Mouse (Mus musculus) cerebellum, postnatal 4 days (tissue): Measurements from ENCODE around the gene Usp30.

Source experiments
- DNase-seq, 2 experiments: peaks; one replicate each; pipeline ENCODE4 v3.0.0; 2022; ENCODE audit warnings: low spot score in 2 of 2, mixed read lengths in 1 of 2

Gene Usp30

DNA sequence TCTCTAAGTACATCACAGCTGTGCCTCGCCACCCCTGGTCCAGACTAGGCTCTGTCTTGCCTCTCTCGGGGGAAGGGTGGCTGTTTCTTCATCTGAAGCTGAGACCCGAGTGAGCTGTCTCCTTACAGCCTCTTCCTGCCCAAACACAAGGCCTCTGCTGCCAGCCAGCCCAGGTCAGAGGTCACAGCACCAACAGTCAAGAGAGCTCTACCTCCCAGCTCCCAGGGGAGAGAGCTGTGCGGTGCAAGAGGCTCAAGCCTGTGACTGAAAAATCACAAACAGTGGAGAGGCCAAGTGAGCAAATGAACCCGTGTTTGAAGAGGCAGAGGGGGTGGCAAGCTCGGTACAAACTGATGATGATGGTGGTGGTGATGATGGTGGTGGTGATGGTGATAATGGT, 1.3 kb downstream of the Usp30 start:
- no peak for DNase-seq

DNA sequence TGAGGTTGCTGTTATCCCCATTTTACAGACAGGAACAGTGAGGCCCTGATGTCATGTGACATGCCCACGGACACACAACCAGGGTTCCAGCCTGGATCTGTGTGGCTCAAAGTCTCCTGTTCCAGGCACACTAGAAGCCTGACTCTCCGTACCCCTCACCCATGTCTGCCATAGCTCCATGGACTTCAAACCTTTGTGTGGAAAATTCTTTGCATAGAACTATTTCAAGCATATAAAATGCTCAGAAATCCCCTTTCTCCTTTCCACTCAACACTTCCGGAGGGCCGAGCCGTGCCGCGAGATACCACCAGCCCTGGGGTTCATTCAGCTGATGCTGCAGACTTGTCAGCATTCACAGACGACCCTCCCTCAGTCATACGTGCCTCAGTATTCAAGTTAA, 2.3 kb downstream of the Usp30 start:
- no peak for DNase-seq

DNA sequence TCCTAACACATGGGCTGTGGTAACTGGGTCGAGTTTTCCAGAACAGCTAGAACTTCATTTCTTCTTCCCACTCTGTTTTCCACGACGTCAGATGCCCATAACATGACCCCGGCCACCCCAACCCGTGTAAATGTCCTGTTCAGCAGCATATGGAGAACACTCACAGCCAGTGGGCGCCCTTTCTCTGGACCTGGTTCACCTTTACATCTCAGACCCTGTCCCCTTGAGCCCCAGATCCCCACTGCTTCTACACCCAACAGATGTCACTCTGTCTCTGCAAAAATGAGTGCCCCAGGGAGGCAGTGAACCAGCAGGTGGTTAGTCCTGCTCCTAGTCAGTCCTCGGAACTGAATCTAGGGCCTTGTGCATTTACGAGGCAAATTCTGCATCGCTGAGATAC, 2.7 kb downstream of the Usp30 start:
- DNase-seq, result no peak

DNA sequence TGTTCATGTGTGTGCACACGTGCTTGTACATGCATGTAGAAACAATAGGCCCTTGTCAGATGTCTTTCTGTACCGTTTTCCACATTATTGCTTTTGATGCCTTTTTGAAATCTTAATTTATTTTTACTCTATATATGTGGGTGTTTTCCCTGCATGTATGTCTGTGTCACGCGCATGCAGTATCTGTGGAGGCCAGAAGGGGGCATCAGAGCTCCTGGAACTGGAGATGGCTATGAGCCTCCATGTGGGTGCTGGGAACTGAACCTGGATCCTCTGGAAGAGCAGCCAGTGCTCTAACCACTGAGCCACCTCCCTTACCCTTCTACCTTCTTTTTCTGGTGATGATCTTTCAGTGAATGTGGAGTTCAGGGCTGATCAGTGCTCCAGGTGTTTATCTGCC, 5.6 kb downstream of the Usp30 start:
- no peak for DNase-seq

DNA sequence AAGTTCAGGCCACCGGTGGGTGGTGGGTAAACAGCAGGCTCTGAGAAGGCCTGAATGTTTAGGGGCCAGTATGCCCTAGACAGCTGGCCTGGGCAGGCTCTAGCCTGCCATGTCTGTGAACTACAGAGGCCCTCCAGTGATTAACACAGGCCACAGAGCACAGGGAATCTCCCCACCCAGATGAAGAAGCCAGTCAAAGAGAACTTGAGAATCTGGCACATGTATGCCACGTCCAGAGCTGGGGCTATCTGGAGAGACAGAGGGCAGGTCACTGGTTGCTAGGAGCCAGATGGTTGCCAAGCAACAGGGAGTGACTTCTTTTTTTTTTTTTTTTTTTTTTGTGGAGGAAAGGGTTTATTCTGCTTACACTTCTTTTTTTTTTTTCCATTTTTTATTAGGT, 7.0 kb downstream of the Usp30 start:
- DNase-seq, result no peak

DNA sequence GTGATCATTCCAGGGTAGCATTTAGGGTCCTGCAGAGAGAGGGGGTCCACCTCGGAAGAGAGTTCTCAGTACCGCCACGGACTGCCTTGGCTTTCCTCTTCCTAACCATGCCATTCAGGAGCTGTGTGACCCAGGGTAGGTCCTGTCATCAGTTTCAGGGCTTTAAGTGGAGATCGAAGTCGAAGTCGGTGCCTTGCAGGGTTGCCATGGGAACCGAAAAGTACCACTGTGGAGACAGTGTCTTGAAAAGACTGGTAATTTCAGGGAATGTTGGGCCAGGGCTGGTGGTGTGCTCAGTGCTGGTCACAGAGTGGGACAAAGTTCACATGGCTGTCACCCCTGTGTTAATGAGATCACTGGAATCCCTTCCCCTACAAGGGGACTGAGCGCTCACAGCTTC, 11.7 kb downstream of the Usp30 start:
- DNase-seq, result no peak

DNA sequence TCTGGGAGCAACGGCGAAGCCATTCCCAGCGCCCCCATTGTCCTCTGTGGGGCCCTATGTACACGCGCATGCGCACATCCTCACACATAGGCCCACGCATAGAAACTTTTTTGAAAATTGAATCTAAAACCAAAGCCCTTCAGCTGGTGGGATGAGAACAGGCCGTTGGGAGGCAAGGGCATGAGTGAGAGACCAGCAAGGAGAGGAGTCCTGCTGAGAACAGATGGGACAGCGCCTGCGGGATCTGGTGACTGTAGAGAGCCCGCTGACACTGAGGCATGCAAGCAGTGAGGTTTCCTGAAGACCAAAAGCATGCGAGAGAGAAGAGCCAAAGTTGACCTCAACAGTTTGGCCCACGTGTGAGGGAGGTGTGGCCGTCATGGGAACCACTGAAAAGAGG, 20.2 kb downstream of the Usp30 start:
- no peak for DNase-seq

DNA sequence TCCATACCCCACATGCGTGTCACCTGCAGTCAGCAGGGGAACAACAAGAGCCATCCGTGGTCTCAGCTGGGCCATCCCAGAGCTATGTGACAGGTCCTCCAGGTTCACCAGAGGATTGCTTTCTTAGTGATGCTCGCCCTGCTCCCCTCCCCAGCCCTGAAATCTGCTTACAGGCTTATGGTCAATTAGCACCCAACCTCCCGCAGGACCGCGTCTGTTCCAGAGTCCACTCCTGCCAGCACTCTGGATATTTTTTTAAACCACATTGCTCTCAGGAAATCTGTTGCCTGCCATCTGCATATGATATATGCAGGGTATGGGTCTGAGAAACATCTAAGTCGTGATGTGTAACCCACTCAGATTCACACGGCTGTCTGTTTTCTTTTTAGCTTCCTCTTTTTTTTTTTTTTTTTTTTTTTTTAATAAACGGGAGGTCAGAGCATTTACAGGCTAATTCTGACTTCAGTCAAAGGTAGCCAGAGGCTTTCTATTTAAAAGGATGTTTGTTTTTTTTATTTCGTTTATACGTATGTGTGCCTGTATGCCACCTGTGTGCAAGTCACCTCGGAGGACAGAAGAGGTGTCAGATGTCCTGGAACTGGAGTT, 22.7 kb downstream of the Usp30 start:
- no peak for DNase-seq

DNA sequence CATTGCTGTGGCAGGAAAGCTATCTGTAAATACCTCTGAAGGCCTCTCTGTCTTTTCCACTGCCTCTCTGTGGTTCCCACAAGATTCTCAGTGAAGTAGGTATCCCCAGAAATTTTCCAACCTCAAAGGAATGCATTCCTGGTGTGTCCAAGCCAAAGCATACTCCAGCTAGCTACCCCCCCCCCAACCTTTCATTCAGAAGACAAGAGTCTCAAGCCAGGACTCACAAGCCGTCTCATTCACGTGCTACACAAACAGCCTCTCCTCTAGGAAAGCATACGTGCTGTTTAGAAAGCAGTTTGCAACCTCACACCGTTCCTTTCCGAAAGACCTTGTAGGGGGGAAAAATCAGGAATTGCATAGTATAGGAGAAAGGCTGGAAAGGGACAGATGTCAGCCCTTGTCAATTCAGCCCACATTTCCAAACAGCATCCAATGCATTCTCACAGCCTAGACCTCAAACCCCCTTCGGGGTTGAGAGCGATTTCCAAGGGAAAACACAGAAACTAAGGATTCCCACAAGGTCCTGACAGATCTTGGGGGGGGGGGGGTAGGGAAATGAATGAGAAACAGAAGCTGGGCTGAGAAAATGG, 25.3 kb downstream of the Usp30 start:
- no peak for DNase-seq

DNA sequence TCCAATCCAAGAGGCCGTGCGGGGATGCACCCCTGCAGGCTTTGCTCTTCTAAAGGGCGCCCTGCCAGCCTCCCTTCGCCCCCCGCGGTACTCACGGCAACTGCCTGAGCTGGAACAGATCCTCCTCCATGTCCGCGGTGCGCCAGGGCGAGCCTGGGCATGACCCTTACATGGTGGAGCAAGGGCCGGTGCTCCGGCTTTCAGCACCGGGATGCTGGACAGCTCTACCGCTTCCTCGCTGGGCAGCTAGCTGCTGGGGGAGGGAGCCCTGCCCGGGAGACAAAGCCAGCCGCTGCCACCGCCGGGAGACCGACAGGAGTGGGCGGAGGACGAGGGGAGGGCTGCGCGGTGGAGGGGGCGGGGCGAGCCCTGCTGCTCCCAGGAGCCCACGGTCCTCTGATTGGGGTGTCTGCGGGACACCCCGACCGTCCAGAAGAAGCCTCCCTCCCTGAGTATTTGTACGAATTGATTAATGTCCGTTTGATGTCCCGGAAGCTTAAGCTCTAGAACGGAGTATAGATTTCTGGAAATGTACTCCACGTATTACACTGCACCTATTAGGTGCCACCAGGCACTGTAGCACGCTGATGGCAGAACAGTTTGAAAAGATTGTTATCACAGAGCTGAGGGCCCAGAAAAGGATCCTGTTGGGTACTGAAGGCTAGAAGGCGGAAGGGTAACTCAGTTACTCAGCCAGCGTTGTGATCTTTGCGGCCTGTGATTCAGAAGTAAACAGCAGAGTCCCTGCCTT, 26.0 kb downstream of the Usp30 start, which contains the start of gene Svop:
Gene Svop (minus strand): TSS at position 514 of the 751 bp plus-strand sequence.
- peak; percentile 59 to 72 for DNase-seq

DNA sequence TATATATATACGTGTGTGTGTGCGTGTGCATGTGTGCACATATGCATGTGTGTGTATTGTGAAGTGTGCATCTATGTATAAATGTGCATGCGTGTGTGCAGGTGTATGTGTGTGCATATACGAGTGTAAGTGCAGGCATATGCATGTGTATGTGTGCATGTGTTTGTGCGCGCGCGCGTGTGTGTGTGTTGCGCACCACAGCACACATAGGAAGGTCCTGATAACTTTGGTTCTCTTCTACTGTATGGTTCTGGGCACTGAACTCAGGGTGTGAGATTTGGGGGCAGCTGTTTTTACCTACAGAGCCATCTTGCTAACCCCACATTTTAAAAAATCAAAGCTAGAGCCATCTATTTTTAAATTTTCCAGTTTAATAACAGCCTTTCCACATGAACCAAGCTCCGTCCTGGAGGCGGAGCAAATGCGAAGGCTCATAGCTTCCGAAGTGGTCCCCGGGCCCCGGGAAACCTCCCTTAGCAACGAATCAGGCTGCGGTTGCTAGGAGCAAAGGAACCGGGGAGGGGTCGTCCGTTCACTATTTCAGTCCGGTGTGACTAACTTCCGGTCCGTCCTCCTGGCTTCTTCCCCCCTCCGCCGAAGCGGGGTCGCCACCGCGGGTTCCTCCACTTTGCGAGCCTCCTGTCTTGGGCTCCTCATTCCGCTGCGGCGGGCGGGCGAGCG, 34.6 kb downstream of the Usp30 start:
- DNase-seq, result peak; percentile 97 to 98

DNA sequence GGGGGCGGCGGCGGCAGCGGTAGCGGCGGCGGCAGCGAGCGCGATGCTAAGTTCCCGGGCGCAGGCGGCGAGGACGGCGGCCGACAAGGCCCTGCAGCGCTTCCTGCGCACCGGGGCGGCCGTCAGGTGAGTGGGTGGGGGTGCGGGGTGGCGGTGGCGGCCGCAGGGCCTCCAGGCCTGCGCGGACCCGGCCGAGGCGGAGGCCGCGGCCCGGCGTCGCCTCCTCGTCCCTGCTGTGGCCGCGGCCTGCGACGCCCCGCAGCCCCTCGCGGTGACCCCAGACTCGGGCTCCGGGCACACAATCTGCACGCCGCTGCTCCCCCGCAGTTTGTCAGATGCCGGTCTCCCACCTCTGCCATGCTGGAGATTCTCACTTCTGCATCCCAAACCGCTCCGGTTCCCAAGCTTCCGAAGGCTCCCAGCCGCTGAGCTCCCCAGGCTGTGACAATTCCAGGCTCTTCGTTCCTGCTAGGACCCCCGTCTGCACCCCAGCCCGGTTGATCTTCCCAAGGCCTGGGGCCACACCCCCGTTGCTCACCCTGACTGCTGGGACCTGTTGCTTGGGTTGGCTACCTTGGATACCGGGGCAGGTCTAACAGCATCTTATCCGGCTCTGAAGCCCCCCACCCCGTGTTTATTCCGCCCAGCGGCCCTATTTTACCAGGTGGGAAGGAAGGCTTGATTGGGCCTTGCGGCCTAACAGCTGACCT, 35.3 kb downstream of the Usp30 start:
- no peak for DNase-seq

DNA sequence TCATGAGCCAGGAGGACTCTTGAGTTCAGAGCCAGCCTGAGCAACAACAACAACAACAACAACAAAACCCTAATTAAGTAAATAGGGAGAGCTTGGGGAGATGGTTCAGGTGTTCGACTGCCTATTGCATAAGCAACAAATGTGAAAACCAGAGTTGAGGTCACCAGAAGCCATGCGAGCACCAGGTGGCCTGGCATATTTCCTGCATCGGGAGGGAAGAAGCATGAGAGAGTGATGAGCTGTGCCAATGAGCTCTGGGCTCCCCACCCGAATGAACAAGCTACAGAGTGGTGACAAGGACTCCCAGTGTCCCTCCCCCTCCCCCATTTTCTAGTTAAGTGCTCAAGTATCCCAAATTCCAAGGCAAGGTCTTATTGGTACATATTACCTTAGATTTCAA, 36.6 kb downstream of the Usp30 start:
- DNase-seq, result no peak

DNA sequence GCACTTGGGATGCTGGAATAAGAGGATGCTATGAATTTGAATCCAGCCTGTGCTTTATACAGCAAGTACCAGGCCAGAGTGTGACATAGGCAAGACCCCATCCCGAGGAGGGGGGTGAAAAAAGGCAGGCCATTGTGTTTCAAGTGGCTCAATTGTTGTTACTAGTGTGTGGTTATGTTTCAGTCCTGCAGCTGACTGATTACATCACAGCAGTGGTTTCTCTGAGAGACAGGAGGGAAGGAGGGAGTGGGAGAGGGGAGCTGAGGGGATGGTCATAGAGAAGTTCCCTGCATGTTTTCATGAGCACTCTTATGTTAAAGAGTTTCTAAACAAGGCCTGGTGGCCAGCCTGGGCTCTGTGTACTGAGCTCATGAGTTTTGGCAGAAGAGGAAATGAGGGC, 37.5 kb downstream of the Usp30 start:
- DNase-seq, result no peak

DNA sequence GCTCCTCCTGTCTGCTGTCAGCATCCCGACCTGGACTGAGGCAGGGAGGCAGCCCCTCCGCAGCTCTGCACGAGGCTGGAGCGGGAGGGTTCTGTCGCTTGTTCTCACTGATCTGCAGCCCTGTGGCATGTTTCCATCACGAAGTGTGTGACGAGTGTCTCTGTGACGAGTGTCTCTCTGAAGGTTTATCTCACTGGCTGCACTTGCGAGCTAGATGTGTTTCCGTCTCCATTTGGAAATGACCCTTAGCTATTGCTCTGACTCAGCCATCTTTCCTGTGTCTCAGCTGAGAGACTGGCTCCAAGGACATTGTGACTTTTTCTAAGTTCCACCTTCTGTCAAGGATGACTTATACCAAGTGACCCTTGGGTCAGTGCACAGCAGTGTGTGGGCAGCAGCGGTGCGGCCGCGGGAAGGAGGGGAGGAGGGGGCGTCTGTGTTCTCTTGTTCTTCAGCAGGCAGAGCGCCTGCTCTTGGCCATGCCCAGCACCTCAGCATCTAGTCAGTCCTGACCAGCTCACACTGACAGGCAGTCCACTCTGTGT, 41.2 kb downstream of the Usp30 start:
- no peak for DNase-seq

DNA sequence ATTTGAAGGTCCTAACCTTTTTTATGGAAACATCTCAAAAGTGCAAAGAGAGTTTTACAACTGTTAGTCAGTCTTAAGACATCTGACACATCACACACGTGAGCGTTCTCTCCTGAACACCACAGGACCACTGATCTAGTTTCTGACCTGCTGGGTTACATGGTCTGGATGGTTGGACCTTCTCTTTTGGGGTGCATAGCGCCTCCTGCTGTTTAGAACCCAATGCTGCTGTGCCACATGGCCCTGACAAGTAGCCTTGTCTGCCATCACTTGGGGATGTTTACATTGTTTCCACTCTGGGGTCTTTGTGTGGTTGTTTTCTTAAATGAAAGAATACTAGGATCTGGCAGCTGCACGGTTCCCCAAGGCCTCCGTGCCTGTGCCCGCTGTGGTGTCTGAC, 48.1 kb downstream of the Usp30 start:
- no peak for DNase-seq

DNA sequence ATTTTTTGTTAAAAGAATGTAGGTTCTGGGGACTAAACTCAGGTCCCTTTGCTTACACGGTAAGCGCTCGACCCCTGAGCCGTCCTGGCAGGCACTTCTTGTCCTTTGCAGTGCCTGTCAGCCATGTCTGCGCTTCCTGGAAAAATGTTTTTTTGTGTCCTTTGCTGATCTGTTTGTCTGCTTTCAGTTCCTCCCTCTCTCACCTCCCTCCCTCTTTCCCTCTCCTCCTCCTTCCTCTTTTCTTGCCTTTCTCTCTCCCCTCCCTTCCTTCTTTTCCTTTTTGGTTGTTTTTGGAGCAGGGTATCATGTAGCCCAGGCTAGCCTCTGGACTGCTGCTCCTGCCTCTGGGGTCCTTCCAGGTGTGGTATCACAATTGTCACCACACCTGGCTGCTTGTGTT, 49.8 kb downstream of the Usp30 start:
- no peak for DNase-seq

DNA sequence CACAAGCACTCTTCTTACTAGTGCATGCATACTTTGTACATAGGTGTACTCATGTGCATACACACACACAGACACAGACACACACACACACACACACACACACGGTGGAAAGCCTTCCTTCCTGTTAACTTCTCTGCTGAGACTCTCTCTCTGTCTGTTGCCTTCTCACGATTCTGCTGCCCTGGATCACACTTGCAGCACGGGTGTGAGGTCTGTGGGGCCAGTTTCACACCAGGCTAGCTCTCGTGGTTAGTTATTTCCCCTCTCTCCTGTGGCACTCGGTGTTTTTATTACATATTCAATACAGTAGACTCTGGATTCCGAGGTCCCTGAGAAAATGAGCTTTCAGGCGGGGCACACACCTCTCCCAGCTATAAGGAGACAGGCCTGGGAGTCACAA, 51.3 kb downstream of the Usp30 start:
- DNase-seq, result no peak

DNA sequence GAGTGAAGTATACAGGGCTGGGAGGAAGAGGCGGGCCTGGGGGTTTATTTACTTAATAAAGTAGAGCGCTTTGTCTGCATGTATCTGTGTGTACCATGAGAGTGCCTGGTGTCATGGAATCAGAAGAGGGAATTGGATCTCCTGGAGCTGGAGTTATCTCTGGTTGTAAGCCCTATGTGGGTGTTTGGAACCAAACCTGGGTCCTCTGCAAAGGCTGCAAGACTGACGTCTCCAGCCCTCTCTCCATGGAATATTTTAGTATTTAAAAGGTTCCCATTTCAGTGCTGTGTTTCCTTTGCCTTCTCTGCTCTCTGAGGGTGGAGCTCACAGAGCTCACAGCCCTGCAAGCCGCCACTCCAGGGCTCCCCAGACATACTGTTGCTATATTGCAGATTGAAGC, 54.5 kb downstream of the Usp30 start:
- no peak for DNase-seq

DNA sequence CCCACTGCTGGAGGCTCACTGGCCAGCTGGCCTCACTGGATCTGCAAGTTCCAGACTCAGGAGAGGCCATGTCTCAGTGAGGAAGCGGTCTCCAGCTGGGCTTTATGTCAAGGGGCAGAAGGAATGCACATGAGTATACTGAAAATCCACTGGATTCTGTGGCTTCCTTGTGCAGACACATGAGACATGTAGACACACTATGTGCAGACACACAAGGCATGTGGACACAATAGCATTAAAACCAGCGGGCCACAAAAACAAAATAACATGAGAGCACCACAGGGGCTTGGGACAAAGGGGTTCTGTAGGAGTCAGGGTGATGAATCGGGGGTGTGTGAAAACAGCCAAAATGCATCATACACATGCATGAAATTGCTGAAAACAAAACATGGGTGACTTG, 60.7 kb downstream of the Usp30 start:
- no peak for DNase-seq

DNA sequence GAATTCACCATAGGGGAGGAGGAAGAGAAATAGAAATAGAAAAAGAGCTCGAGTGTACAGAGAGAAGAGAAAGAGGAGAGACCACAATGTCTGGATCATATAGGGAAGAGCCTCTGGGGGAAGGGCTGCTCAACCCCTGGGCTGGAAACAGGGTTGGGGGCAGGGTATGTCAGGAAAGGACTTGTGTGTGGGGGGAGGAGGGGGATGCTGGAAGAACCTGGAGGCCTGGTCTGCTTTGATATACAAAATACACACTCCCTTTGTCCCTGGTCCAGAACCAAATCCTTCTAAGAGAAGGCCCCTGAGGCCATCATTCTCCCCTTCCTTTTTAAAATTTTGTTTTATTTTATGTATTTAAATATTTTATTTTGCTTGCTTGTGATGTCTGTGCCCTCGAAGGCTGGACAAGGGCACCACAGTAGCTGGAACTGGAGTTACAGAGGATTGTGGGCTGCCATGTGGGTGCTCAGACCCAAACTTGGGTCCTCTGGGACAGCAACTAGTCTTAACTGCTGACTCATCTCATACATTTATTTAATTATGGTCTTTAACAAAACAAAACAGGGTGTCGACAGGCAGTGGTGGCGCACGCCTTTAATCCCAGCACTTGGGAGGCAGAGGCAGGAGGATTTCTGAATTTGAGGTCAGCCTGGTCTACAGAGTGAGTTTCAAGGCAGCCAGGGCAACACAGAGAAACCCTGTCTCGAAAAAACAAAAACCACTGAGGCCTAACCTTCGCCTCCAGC, 61.4 kb downstream of the Usp30 start:
- DNase-seq, result no peak
